Mouse (Mus musculus) MEL (cell line): ENCODE results near the gene 1700019N19Rik. TPM values are rescaled to one million over a fixed set of nuclear protein-coding genes. Genes with fewer than 3 reads are reported as not detected.

Source experiments
- DNase-seq: peaks from one replicate; pipeline ENCODE4 v3.0.0; 2011; ENCODE audit warnings: low read depth, low spot score
- H3K27ac ChIP-seq: 2 replicates; pipeline ENCODE4 v1.5.1; 2012; ENCODE audit warnings: low read depth, mild to moderate bottlenecking, control low read depth, low read length, moderate library complexity; ENCODE audit not compliant: control insufficient read depth
- H3K27me3 ChIP-seq, 2 experiments: fragments of 150-350 bp in 1 of 2; sonication (generic) in 1 of 2; 2 replicates each; pipeline ENCODE4 v1.6.1; 2012; ENCODE audit warnings: low read length in 2 of 2, mild to moderate bottlenecking in 2 of 2, improper control_type of control experiment in 1 of 2, moderate library complexity in 1 of 2; ENCODE audit not compliant: insufficient read depth in 2 of 2, control insufficient read depth in 1 of 2
- H3K36me3 ChIP-seq, 2 experiments: 2 replicates each; pipeline ENCODE4 v1.6.1; 2012 to 2014; ENCODE audit warnings: low read length in 2 of 2, improper control_type of control experiment in 1 of 2, inconsistent platforms in 1 of 2, mild to moderate bottlenecking in 1 of 2; ENCODE audit not compliant: insufficient read depth in 2 of 2, control insufficient read depth in 1 of 2
- H3K4me1 ChIP-seq, 2 experiments: fragments of 150-350 bp in 1 of 2; sonication (generic) in 1 of 2; 2 replicates each; pipeline ENCODE4 v1.6.1; 2012; ENCODE audit warnings: low read length in 2 of 2, improper control_type of control experiment in 1 of 2, mild to moderate bottlenecking in 1 of 2; ENCODE audit not compliant: insufficient read depth in 2 of 2, control insufficient read depth in 1 of 2
- H3K4me3 ChIP-seq, 2 experiments: fragments of 150-350 bp in 1 of 2; sonication (generic) in 1 of 2; 2 replicates each; pipeline ENCODE4 v1.5.1; 2012; ENCODE audit warnings: low read depth in 2 of 2, low read length in 2 of 2, mild to moderate bottlenecking in 2 of 2, moderate library complexity in 2 of 2, control low read depth in 1 of 2, improper control_type of control experiment in 1 of 2; ENCODE audit not compliant: control insufficient read depth in 1 of 2, insufficient read depth in 1 of 2
- H3K79me2 ChIP-seq: 2 replicates; pipeline ENCODE4 v1.6.1; 2012; ENCODE audit warnings: mild to moderate bottlenecking, low read length, moderate library complexity; ENCODE audit not compliant: control insufficient read depth, poor library complexity, insufficient read depth
- H3K9ac ChIP-seq: 2 replicates; pipeline ENCODE4 v1.6.1; 2012; ENCODE audit warnings: low read depth, mild to moderate bottlenecking, control low read depth, low read length, moderate library complexity; ENCODE audit not compliant: control insufficient read depth, poor library complexity, severe bottlenecking
- H3K9me3 ChIP-seq: fragments of 150-350 bp; sonication (generic); replicated peaks from 2 replicates; pipeline ENCODE4 v1.6.1; 2012; ENCODE audit warnings: mild to moderate bottlenecking, low read length, improper control_type of control experiment, moderate library complexity; ENCODE audit not compliant: insufficient read depth
- BHLHE40 ChIP-seq: IDR thresholded peaks from 2 replicates; pipeline ENCODE4 v1.6.1; 2012; ENCODE audit warnings: low read depth, mild to moderate bottlenecking, inconsistent platforms, low read length, improper control_type of control experiment, borderline replicate concordance
- E2F4 ChIP-seq: IDR thresholded peaks from 2 replicates; pipeline ENCODE4 v1.6.1; 2011; ENCODE audit warnings: low read depth, low read length, improper control_type of control experiment, borderline replicate concordance
- ELF1 ChIP-seq: IDR thresholded peaks from 2 replicates; pipeline ENCODE4 v1.6.1; 2014; ENCODE audit warnings: low read depth, mild to moderate bottlenecking, inconsistent platforms, low read length, improper control_type of control experiment, moderate library complexity
- EP300 ChIP-seq, 2 experiments: IDR thresholded peaks; 2 replicates each; pipeline ENCODE4 v1.6.1; 2011; ENCODE audit warnings: improper control_type of control experiment in 2 of 2, low read length in 2 of 2, low read depth in 1 of 2, mild to moderate bottlenecking in 1 of 2
- ETS1 ChIP-seq: IDR thresholded peaks from 2 replicates; pipeline ENCODE4 v1.6.1; 2012; ENCODE audit warnings: low read depth, mild to moderate bottlenecking, inconsistent platforms, low read length, improper control_type of control experiment, moderate library complexity
- GABPA ChIP-seq: IDR thresholded peaks from 2 replicates; pipeline ENCODE4 v1.6.1; 2012; ENCODE audit warnings: low read depth, mild to moderate bottlenecking, inconsistent platforms, low read length, improper control_type of control experiment, moderate library complexity
- GATA1 ChIP-seq: IDR thresholded peaks from 2 replicates; pipeline ENCODE4 v1.6.1; 2011; ENCODE audit warnings: low read depth, low read length, improper control_type of control experiment
- HCFC1 ChIP-seq: IDR thresholded peaks from 2 replicates; pipeline ENCODE4 v1.6.1; 2012; ENCODE audit warnings: low read depth, mild to moderate bottlenecking, inconsistent platforms, low read length, improper control_type of control experiment, moderate library complexity
- MAX ChIP-seq: IDR thresholded peaks from 2 replicates; pipeline ENCODE4 v1.6.1; 2011; ENCODE audit warnings: low read length, improper control_type of control experiment
- MAZ ChIP-seq: IDR thresholded peaks from 2 replicates; pipeline ENCODE4 v1.6.1; 2012; ENCODE audit warnings: low read depth, mild to moderate bottlenecking, inconsistent platforms, low read length, improper control_type of control experiment
- MEF2A ChIP-seq: IDR thresholded peaks from 2 replicates; pipeline ENCODE4 v1.6.1; 2014; ENCODE audit warnings: low read depth, mild to moderate bottlenecking, inconsistent platforms, low read length, improper control_type of control experiment; ENCODE audit not compliant: poor library complexity, insufficient replicate concordance, severe bottlenecking; ENCODE audit errors: extremely low read depth
- MYB ChIP-seq: IDR thresholded peaks from 2 replicates; pipeline ENCODE4 v1.6.1; 2011; ENCODE audit warnings: mild to moderate bottlenecking, low read depth, low read length, improper control_type of control experiment
- NELFE ChIP-seq: IDR thresholded peaks from 2 replicates; pipeline ENCODE4 v1.6.1; 2011; ENCODE audit warnings: low read depth, low read length, improper control_type of control experiment
- POLR2A ChIP-seq, 2 experiments: IDR thresholded peaks; 2 replicates each; pipeline ENCODE4 v1.6.1; 2011 to 2012; ENCODE audit warnings: low read length in 2 of 2, mild to moderate bottlenecking in 2 of 2, control low read depth in 1 of 2, improper control_type of control experiment in 1 of 2, low read depth in 1 of 2, moderate library complexity in 1 of 2; ENCODE audit not compliant: control insufficient read depth in 1 of 2, insufficient read depth in 1 of 2, poor library complexity in 1 of 2
- RAD21 ChIP-seq: IDR thresholded peaks from 2 replicates; pipeline ENCODE4 v1.6.1; 2011; ENCODE audit warnings: mild to moderate bottlenecking, low read depth, low read length, improper control_type of control experiment
- RCOR1 ChIP-seq: IDR thresholded peaks from 2 replicates; pipeline ENCODE4 v1.6.1; 2012; ENCODE audit warnings: low read depth, mild to moderate bottlenecking, inconsistent platforms, low read length, improper control_type of control experiment
- TAL1 ChIP-seq: IDR thresholded peaks from 2 replicates; pipeline ENCODE4 v1.6.1; 2012; ENCODE audit warnings: mild to moderate bottlenecking, inconsistent platforms, low read length, moderate library complexity, mixed read lengths
- TCF12 ChIP-seq: IDR thresholded peaks from 2 replicates; pipeline ENCODE4 v1.6.1; 2014; ENCODE audit warnings: low read depth, mild to moderate bottlenecking, inconsistent platforms, low read length, improper control_type of control experiment, moderate library complexity
- USF2 ChIP-seq, 2 experiments: IDR thresholded peaks; 2 replicates each; pipeline ENCODE4 v1.6.1; 2011 to 2012; ENCODE audit warnings: improper control_type of control experiment in 2 of 2, low read length in 2 of 2, borderline replicate concordance in 1 of 2, inconsistent platforms in 1 of 2, low read depth in 1 of 2, mild to moderate bottlenecking in 1 of 2; ENCODE audit not compliant: insufficient read depth in 1 of 2
- ZKSCAN1 ChIP-seq: IDR thresholded peaks from 2 replicates; pipeline ENCODE4 v1.6.1; 2012; ENCODE audit warnings: low read depth, mild to moderate bottlenecking, inconsistent platforms, low read length, improper control_type of control experiment, moderate library complexity
- ZMIZ1 ChIP-seq: IDR thresholded peaks from 2 replicates; pipeline ENCODE4 v1.6.1; 2012; ENCODE audit warnings: low read depth, mild to moderate bottlenecking, inconsistent platforms, low read length, improper control_type of control experiment, moderate library complexity
- ZNF384 ChIP-seq: IDR thresholded peaks from 2 replicates; pipeline ENCODE4 v1.6.1; 2012; ENCODE audit warnings: low read depth, mild to moderate bottlenecking, inconsistent platforms, low read length, improper control_type of control experiment
- polyA plus RNA-seq, 2 experiments: library from polyadenylated mRNA; stranded (reverse) in 1 of 2; unstranded in 1 of 2; fragments of >175 nt in 1 of 2; fragments of >200 nt in 1 of 2; gene quantifications; 2 replicates each; pipeline versions ENCODE4 v1.2.1 to v1.2.4; 2012; ENCODE audit warnings: low replicate concordance in 2 of 2, low read depth in 1 of 2; ENCODE audit not compliant: insufficient read length in 2 of 2, insufficient read depth in 1 of 2, missing spikeins in 1 of 2
- total RNA-seq: library from RNA; depleted of rRNA; stranded (reverse); fragments of 300-350 nt; gene quantifications from 2 replicates; pipeline ENCODE4 v1.2.3, GENCODE M21; 2012; rRNA removed

1700019N19Rik gene
- total RNA-seq (not detected in 2 replicates), polyA plus RNA-seq (not detected)

GRCm38 (mm10) chr19:58794284-58794683 is at the start of gene 1700019N19Rik:
1700019N19Rik (minus strand) TSS chr19:58794461.
- no peak within 1 kb of the TSS for H3K4me3 ChIP-seq
- H3K9me3 ChIP-seq = no peaks in the 10 kb centered on the region
- no peaks in the 10 kb centered on the region for H3K36me3 ChIP-seq
- no peak for TF ChIP-seq RAD21
- no peak for TF ChIP-seq ZKSCAN1
- TF ChIP-seq POLR2A (IDR thresholded peaks at IDR 0.05; ENCODE audit: control insufficient read depth in 1 of 2, insufficient read depth in 1 of 2, low read depth in 1 of 2, low read length in 2 of 2, poor library complexity in 1 of 2) = no peak
- no peak for TF ChIP-seq GATA1
- no peak for TF ChIP-seq BHLHE40
- no peak for TF ChIP-seq ZMIZ1
- no peak for TF ChIP-seq GABPA
- no peak for TF ChIP-seq TCF12
- no peak for TF ChIP-seq MEF2A
- TF ChIP-seq RCOR1 = no peak
- no peak for TF ChIP-seq USF2 (IDR thresholded peaks at IDR 0.05; ENCODE audit: borderline replicate concordance in 1 of 2, insufficient read depth in 1 of 2, low read depth in 1 of 2, low read length in 2 of 2)
- H3K79me2 ChIP-seq = no peaks in the 10 kb centered on the region
- no peak within 1 kb of the TSS for H3K9ac ChIP-seq
- no peak for DNase-seq
- H3K4me1 ChIP-seq = no peaks in the 10 kb centered on the region
- H3K27me3 ChIP-seq = no peaks in the 10 kb centered on the region
- H3K27ac ChIP-seq = no peak within 1 kb of the TSS

DNA sequence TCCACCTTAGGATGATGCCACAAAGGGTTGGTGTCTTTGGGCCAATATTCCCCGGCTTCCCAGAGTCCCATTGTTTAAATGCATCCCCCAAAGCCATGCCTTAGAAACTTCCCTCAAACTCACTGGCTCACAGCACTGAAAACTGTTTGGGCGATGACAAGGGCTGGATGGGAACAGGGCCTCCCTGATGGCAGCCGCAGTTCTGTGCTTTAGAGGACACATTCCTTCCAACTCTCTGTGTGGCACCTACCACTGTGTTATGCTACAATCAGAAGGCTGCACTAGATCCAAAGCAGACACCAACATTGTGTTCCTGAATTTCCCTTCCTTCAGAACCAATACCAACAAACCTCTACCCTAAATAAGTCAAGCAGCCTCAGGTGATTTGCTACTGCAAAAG is 49.3 kb upstream of the 1700019N19Rik start:
- H3K36me3 ChIP-seq = no peaks in the 10 kb centered on the region
- TF ChIP-seq EP300 (IDR thresholded peaks at IDR 0.05; ENCODE audit: low read depth in 1 of 2, low read length in 2 of 2) (no peak), ETS1 (no peak), TAL1 (no peak), MAZ (no peak), GATA1 (no peak), ELF1 (no peak), MYB (no peak), ZNF384 (no peak), MAX (no peak), NELFE (no peak), E2F4 (no peak), HCFC1 (no peak)
- no peak for DNase-seq
- no peak overlapping the region for H3K4me3 ChIP-seq
- H3K9me3 ChIP-seq = no peaks in the 10 kb centered on the region
- H3K4me1 ChIP-seq = no peaks in the 10 kb centered on the region
- H3K27ac ChIP-seq = no peak overlapping the region
- H3K9ac ChIP-seq = no peak overlapping the region
- H3K79me2 ChIP-seq = no peaks in the 10 kb centered on the region
- H3K27me3 ChIP-seq = no peaks in the 10 kb centered on the region
